Mouse (Mus musculus): ENCODE results near the gene Fbrs.
A peak's percentile ranks its signal among the peaks of the same experiment; 100 is the strongest.
"Not testable (repeated sequence)": the region's sequence is repeated elsewhere in the genome, so short reads cannot be mapped to it uniquely, and the experiment has no call there.

DNA sequence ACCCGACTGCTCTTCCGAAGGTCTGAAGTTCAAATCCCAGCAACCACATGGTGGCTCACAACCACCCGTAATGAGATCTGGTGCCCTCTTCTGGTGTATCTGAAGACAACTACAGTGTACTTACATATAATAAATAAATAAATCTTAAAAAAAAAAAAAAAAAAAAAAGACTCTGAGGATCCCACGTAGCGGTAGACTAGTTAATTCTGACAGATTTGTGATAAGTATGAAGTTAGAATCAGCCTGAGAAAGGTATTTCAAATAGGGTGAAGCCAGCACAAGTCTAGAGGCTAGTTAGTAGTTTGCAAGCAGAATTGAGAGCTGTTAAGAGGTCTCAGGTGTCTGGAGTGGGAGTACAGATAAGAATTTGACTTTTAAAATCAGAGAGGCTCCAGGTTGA, 9.4 kb downstream of the Fbrs start:
- not testable (repeated sequence) for TF ChIP-seq CHD2 (IDR thresholded peaks at IDR 0.05; ENCODE audit: low read depth, low read length); HCFC1 (IDR thresholded peaks at IDR 0.05; ENCODE audit: borderline replicate concordance, insufficient read depth, low read length); MAFK (IDR thresholded peaks at IDR 0.05; ENCODE audit: insufficient read depth, low read depth, low read length)
- peak; percentile 64 for TF ChIP-seq ZNF384 (IDR thresholded peaks at IDR 0.05; ENCODE audit: low read depth, low read length)
